Mouse (Mus musculus): ENCODE data around the gene Tmem176b.
A peak's percentile ranks its signal among the peaks of the same experiment; 100 is the strongest.
"Not testable (repeated sequence)": the region's sequence is repeated elsewhere in the genome, so short reads cannot be mapped to it uniquely, and the experiment has no call there.

Tmem176b gene

GRCm38 (mm10) chr6:48842111-48842842 is 981 bp upstream of the Tmem176b start:
- DNase-seq (ENCODE audit: low spot score) = peak; percentile 24

- peak; percentile 72 for DNase-seq (ENCODE audit: low spot score)
Measured at GRCm38 (mm10) chr6:48840371-48840969, 826 bp downstream of the Tmem176b start, which contains the start of gene Tmem176a. TSS of gene Tmem176a (plus strand) at chr6:48840919.

- no peak for DNase-seq (ENCODE audit: low spot score)
Measured at GRCm38 (mm10) chr6:48838321-48839080, 2.8 kb downstream of the Tmem176b start.

- no peak for DNase-seq (ENCODE audit: low spot score)
Measured at GRCm38 (mm10) chr6:48837516-48837915, 3.8 kb downstream of the Tmem176b start.

GRCm38 (mm10) chr6:48836146-48836545 is 5.2 kb downstream of the Tmem176b start:
- no peak for DNase-seq (ENCODE audit: low spot score)

- no peak for DNase-seq (ENCODE audit: low spot score)
Measured at GRCm38 (mm10) chr6:48835241-48835640, 6.1 kb downstream of the Tmem176b start.

GRCm38 (mm10) chr6:48833515-48833914 is 7.8 kb downstream of the Tmem176b start:
- DNase-seq (ENCODE audit: low spot score) = no peak

- DNase-seq (ENCODE audit: low spot score) = no peak
Measured at GRCm38 (mm10) chr6:48832426-48832825, 8.9 kb downstream of the Tmem176b start.

- no peak for DNase-seq (ENCODE audit: low spot score)
Measured at GRCm38 (mm10) chr6:48831141-48831540, 10.2 kb downstream of the Tmem176b start.

GRCm38 (mm10) chr6:48830241-48830640 is 11.1 kb downstream of the Tmem176b start:
- DNase-seq (ENCODE audit: low spot score) = no peak

- no peak for DNase-seq (ENCODE audit: low spot score)
Measured at GRCm38 (mm10) chr6:48829651-48830050, 11.6 kb downstream of the Tmem176b start.

- no peak for DNase-seq (ENCODE audit: low spot score)
Measured at GRCm38 (mm10) chr6:48828976-48829375, 12.3 kb downstream of the Tmem176b start.

- no peak for DNase-seq (ENCODE audit: low spot score)
Measured at GRCm38 (mm10) chr6:48825016-48825415, 16.3 kb downstream of the Tmem176b start.

GRCm38 (mm10) chr6:48821991-48822785 is 19.1 kb downstream of the Tmem176b start:
- not testable (repeated sequence) for DNase-seq (ENCODE audit: low spot score)

GRCm38 (mm10) chr6:48817815-48818214 is 23.5 kb downstream of the Tmem176b start:
- DNase-seq (ENCODE audit: low spot score) = peak; percentile 84

GRCm38 (mm10) chr6:48815013-48815412 is 26.3 kb downstream of the Tmem176b start:
- DNase-seq (ENCODE audit: low spot score) = no peak

GRCm38 (mm10) chr6:48809494-48810219 is 31.6 kb downstream of the Tmem176b start:
- DNase-seq (ENCODE audit: low spot score) = no peak

GRCm38 (mm10) chr6:48806746-48807145 is 34.5 kb downstream of the Tmem176b start:
- DNase-seq (ENCODE audit: low spot score) = no peak

GRCm38 (mm10) chr6:48804346-48804745 is 37.0 kb downstream of the Tmem176b start:
- no peak for DNase-seq (ENCODE audit: low spot score)

- DNase-seq (ENCODE audit: low spot score) = no peak
Measured at GRCm38 (mm10) chr6:48803406-48804051, 37.8 kb downstream of the Tmem176b start.

GRCm38 (mm10) chr6:48801897-48802296 is 39.4 kb downstream of the Tmem176b start:
- no peak for DNase-seq (ENCODE audit: low spot score)
